Mouse (Mus musculus) thymus, adult 2 months (tissue): ENCODE data around the gene Ankk1. TPM values are rescaled to one million over a fixed set of nuclear protein-coding genes. Genes with fewer than 3 reads are reported as not detected.

Experiments
- DNase-seq: peaks from one replicate; pipeline ENCODE4 v3.0.0; 2021
- H3K27ac ChIP-seq: fragments of 200-500 bp; 2 replicates; pipeline ENCODE4 v1.5.1; 2012; ENCODE audit warnings: low read length, control low read depth; ENCODE audit not compliant: control insufficient read depth, insufficient read depth
- H3K27me3 ChIP-seq: fragments of 200-500 bp; 2 replicates; pipeline ENCODE4 v1.6.1; 2012; ENCODE audit warnings: mild to moderate bottlenecking, low read length, moderate library complexity, mixed read lengths; ENCODE audit not compliant: control insufficient read depth, insufficient read depth
- H3K36me3 ChIP-seq: fragments of 200-500 bp; 2 replicates; pipeline ENCODE4 v1.6.1; 2012; ENCODE audit warnings: mild to moderate bottlenecking, low read length, moderate library complexity; ENCODE audit not compliant: control insufficient read depth, insufficient read depth
- H3K4me1 ChIP-seq: fragments of 200-500 bp; replicated peaks from 2 replicates; pipeline ENCODE4 v1.6.1; 2012; ENCODE audit warnings: low read length; ENCODE audit not compliant: control insufficient read depth, insufficient read depth
- H3K4me3 ChIP-seq: fragments of 200-500 bp; 2 replicates; pipeline ENCODE4 v1.5.1; 2012; ENCODE audit warnings: mild to moderate bottlenecking, low read length, control low read depth, moderate library complexity; ENCODE audit not compliant: control insufficient read depth, insufficient read depth
- POLR2A ChIP-seq: fragments of 200-500 bp; IDR thresholded peaks from 2 replicates; pipeline ENCODE4 v1.6.1; 2012; ENCODE audit warnings: mild to moderate bottlenecking, low read length, control low read depth, moderate library complexity; ENCODE audit not compliant: control insufficient read depth, poor library complexity, insufficient read depth; ENCODE audit errors: extremely low read depth
- WGBS: fragments of 180-500 bp; shearing (Covaris S2); methylation state at CpG from one replicate; pipeline ENCODE4 v1.1.7; 2018; 5-methylcytosine and 5-hydroxymethylcytosine counted together
- polyA plus RNA-seq: library from polyadenylated mRNA; depleted of rRNA; stranded (reverse); fragments of >200 nt; gene quantifications from 2 replicates; pipeline ENCODE4 v1.2.3, GENCODE M21; 2012; rRNA removed

Gene Ankk1
- polyA plus RNA-seq, 1 experiment, result 0.16 TPM

DNA sequence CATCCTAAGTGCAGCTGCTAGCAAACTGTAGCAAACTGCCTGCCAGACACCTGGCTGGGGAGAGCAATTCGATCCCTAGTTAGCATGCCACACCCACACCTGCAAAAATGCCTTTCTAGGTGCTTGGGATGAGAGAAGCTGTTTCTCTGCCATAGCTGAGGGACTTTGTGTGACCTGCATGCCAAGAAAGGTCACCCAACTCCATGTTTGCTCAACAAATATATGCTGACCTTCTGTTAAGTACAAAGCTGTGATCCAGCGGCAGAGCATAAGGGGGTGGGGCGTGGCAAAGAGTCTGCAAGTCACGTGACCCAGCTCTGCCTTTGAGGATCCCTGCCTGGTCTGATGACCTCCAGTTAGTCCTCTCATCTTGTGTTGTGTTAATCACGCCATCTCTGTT is 61.1 kb downstream of the Ankk1 start:
- DNase-seq, result no peak
- Histone ChIP-seq H3K36me3 (no peaks in the 10 kb centered on the region), H3K27me3 (no peaks in the 10 kb centered on the region), H3K4me1 (no peaks in the 10 kb centered on the region), H3K27ac (no peak overlapping the region), H3K4me3 (no peak overlapping the region)
- no peak for TF ChIP-seq POLR2A
- 28% methylated on average over 5 of the region's 5 CpGs for WGBS

Other genes with a start within 250 kb of the Ankk1 start
- 0.22 and 0.30 TPM in 2 replicates for gene Gm4894, start 176.5 kb downstream of the Ankk1 start, polyA plus RNA-seq
- 0.08 and 0.40 TPM in 2 replicates for gene Drd2, start 86.4 kb downstream of the Ankk1 start, polyA plus RNA-seq
- 2.5 and 3.3 TPM in 2 replicates for gene Ttc12, start 59.2 kb upstream of the Ankk1 start, polyA plus RNA-seq